Mouse (Mus musculus) heart, postnatal 25 days (tissue): ENCODE results near the gene Snx17. TPM values are rescaled to one million over a fixed set of nuclear protein-coding genes. Genes with fewer than 3 reads are reported as not detected.

ENCODE experiments used
- DNase-seq: peaks from one replicate; pipeline ENCODE4 v3.0.0; 2022; ENCODE audit warnings: low spot score
- intact Hi-C: fragments of 180-260 bp; cut with DNase I; formaldehyde crosslinking; loops from one replicate; pipeline ENCODE4 v1.15.1; 2025
- total RNA-seq, 2 experiments: library from RNA; stranded (reverse); gene quantifications; 2 replicates each; pipeline ENCODE4 v1.2.3; 2021

Snx17 gene
- 10 to 100 TPM; 61.3 to 62.5 TPM for total RNA-seq

GRCm38 (mm10) chr5:31192939-31193630 lies at the start of gene Snx17, which contains the start of gene Eif2b4:
Gene Snx17, plus strand, starts transcription at chr5:31193227.
Gene Eif2b4, minus strand, starts transcription at chr5:31193430.
- intact Hi-C loops = loop anchor here (1.0 kb wide), 2 partner anchors 8 to 14 kb away; partner anchors contain the start of gene Gm29609
- DNase-seq = peak; percentile 99

- intact Hi-C loops = no loop called here
- DNase-seq = no peak
Observed at GRCm38 (mm10) chr5:31149781-31150180, 43.2 kb upstream of the Snx17 start.

DNA sequence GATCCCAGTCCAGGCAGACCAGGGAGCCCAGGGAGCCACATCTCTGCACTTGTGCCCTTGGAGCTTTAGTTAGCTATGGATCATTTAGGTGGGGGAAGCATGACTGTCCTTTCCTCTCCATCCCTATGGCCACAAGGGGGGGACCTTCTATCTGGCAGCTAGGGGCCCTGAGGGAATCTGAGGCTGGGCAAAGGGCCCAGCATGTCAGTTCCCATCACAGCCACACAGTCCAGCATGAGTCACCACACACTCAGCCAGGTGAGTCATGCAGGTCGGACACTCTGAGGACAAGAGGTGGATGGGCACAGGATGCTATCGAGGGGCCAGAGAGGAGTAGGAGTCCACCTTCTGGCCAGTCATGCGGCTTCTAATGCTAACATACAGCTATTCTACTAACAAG lies 41.3 kb upstream of the Snx17 start:
- peak; percentile 16 for DNase-seq
- intact Hi-C loops = no loop called here

DNA sequence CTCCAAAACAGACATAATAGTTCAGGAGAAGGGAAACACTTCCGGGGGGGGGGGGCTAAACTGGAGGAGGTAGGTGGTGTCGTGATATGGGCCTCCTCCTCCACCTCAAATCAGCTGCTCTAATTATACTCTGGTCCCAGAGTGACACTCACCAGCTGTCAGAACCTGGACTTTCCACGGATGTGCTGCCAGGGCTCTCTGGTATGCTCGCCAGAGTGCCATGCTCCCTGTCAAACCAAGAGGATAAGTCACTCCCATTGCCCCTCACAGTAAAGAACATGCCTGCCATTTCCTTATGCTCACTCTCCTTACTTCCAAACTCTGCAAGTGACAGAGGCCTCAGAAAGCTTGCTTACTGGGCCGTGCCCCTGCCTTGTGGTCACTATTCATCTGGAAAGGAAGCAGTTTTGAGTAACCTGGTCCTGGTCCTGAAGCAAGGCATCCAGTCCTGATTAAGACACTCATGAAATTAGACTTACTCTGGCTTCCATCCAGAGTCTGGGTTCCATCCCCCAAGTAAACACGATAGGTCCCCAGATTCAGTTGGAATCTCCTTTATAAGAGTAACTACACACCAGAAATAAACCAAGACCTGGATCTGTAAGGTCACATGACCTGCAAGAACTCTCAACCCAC lies 39.4 kb upstream of the Snx17 start:
- no peak for DNase-seq
- intact Hi-C loops = no loop called here

- intact Hi-C loops = no loop called here
- DNase-seq = peak; percentile 74
Observed at GRCm38 (mm10) chr5:31154152-31154553, 38.9 kb upstream of the Snx17 start, which contains the start of gene Mpv17. Gene Mpv17, minus strand, starts transcription at chr5:31154251.

DNA sequence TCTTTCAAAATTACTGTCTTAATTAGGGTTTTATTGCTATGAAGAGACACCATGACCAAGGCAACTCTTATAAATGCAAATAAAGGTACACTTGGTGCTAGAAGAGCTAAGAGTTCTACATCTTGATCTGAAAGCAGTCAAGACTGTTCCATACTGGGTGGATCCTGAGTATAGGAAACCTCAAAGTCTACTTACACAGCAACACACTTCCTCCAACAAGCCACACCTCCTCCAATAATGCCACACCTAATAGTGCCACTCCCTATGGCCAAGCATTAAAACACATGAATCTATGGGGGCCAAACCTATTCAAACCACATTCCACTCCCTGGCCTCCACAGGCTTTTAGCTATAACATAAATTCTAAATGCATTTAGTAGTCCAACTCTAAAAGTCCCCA lies 30.6 kb upstream of the Snx17 start:
- DNase-seq = no peak
- intact Hi-C loops = no loop called here

DNA sequence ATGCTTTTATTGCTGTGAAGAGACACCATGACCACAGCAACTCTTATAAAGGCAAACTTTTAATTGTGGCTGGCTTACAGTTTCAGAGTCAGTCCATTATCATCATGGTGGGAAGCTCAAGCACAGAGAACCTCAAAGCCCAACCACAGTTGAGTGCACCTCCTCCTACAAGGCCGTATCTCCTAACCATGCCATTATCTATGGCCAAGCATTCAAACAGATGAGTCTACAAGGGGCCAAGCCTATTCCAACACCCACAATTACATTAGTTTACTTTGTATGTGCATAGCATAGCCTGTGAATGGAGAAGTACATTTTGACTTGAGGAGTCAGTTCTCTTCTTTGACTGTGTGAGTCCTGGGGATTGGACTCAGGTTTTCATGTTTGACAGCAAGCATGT lies 28.1 kb upstream of the Snx17 start:
- no peak for DNase-seq
- intact Hi-C loops = no loop called here

DNA sequence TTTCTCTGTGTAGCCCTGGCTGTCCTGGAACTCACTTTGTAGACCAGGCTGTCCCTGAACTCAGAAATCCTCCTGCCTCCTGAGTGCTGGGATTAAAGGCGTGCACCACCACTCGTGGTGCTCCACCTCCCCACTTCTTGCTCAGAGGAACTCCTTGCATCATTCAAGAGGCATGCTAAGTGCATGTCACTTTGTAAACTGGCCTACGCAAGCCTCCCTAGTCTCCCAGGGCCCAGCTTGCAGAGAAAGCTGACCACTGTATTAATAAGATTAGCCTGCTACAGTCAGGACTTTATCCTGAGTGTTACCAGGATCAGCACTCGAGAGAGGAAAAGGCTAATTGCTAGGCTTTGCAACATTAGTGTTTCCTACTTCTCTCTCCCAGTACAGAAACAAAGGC lies 24.4 kb upstream of the Snx17 start:
- intact Hi-C loops = no loop called here
- no peak for DNase-seq

- intact Hi-C loops = loop anchor here (1.0 to 5.0 kb wide), 2 partner anchors 14 to 113 kb away; partner anchors contain the start of genes Eif2b4, Ift172 and Snx17
- DNase-seq = no peak
Observed at GRCm38 (mm10) chr5:31179301-31179765, 13.7 kb upstream of the Snx17 start.

GRCm38 (mm10) chr5:31179766-31180630 lies 13.0 kb upstream of the Snx17 start, which contains the start of the genes Gm29609 and Gtf3c2:
Gene Gm29609, minus strand, starts transcription at chr5:31179911.
Gene Gtf3c2, minus strand, starts transcription at chr5:31180144.
- peak; percentile 89 for DNase-seq
- intact Hi-C loops = loop anchor here (1.0 to 5.0 kb wide), 2 partner anchors 13 to 112 kb away; partner anchors contain the start of genes Eif2b4, Ift172 and Snx17

- intact Hi-C loops = no loop called here
- DNase-seq = no peak
Observed at GRCm38 (mm10) chr5:31181183-31181770, 11.8 kb upstream of the Snx17 start.

DNA sequence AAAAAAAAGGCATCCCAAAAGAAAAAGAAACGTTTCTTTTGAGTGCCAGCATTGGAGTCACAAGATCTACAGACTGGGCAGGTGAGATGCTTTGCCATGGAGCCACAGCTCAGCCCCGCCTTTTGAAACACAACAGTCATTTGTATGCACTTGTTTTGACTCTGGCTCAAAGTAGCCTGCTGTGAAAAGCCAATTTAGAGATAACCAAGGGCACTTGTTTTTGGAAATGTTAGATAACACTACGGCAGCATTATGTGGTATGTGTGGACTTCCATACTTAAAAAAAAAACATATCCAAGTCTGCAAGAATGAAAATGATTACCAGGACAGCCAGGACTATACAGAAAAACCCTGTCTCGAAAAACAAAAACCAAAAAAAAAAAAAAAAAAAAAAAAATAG lies 9.3 kb upstream of the Snx17 start:
- intact Hi-C loops = no loop called here
- DNase-seq = no peak

DNA sequence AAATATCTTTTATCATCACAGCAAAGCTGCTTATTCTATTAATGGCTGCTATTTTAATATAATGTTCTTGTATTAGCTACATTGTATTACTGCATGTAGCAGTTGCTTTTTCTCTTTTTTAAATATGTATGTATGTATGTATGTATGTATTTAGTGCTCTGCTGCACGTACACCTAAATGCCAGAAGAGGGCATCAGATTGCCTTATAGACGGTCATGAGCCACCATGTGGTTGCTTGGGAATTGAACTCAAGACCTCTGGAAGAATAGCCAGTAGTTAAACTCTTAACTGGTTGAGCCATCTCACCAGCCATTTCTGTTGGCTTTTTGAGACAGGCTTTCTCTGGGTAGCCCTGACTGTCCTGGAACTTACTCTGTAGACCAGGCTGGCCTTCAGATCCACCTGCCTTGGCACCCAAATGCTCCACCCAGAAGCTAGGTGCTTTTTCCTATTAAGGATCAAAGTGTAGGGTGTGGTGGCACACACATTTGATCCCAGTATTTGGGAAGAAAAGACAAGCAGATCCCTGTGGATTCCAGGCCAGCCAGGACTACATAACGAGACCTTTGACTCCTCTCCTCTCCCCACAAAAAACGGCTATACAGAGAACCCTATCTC lies 4.7 kb upstream of the Snx17 start:
- no peak for DNase-seq
- intact Hi-C loops = no loop called here

GRCm38 (mm10) chr5:31190201-31190600 lies 2.8 kb upstream of the Snx17 start:
- no peak for DNase-seq
- intact Hi-C loops = no loop called here

GRCm38 (mm10) chr5:31192045-31192938 lies 735 bp upstream of the Snx17 start:
- no peak for DNase-seq
- intact Hi-C loops = no loop called here

- intact Hi-C loops = loop anchor here (1.0 kb wide), 2 partner anchors 8 to 14 kb away; partner anchors contain the start of gene Gm29609
- no peak for DNase-seq
Observed at GRCm38 (mm10) chr5:31193631-31194281, 729 bp downstream of the Snx17 start.
